Mouse (Mus musculus) kidney, embryonic 14.5 days (tissue): Measurements from ENCODE around the gene Sult2b1. TPM values are rescaled to one million over a fixed set of nuclear protein-coding genes. Genes with fewer than 3 reads are reported as not detected.

Experiments used
- ATAC-seq: fragments of 200-750 bp; cut with Nextera tagmentation; 2 replicates; pipeline ENCODE4 v1.8.0; 2017; ENCODE audit warnings: moderate number of reproducible peaks, mild to moderate bottlenecking, moderate TSS enrichment, moderate library complexity; ENCODE audit not compliant: low FRiP score, low TSS enrichment
- H3K27ac ChIP-seq: fragments of 300-500 bp; sonication (generic); 2 replicates; pipeline ENCODE4 v1.5.1; 2014; ENCODE audit warnings: low read depth, mild to moderate bottlenecking, low read length, moderate library complexity, mixed read lengths
- H3K27me3 ChIP-seq: fragments of 300-500 bp; sonication (generic); 2 replicates; pipeline ENCODE4 v1.6.1; 2014; ENCODE audit warnings: mild to moderate bottlenecking, low read length; ENCODE audit not compliant: control insufficient read depth, insufficient read depth
- H3K36me3 ChIP-seq: fragments of 300-500 bp; sonication (generic); 2 replicates; pipeline ENCODE4 v1.6.1; 2014; ENCODE audit warnings: low read length, mixed read lengths; ENCODE audit not compliant: control insufficient read depth, insufficient read depth
- H3K4me1 ChIP-seq: fragments of 300-500 bp; sonication (generic); 2 replicates; pipeline ENCODE4 v1.6.1; 2014; ENCODE audit warnings: low read length, mixed read lengths; ENCODE audit not compliant: control insufficient read depth, insufficient read depth
- H3K4me2 ChIP-seq: fragments of 300-500 bp; sonication (generic); replicated peaks from 2 replicates; pipeline ENCODE4 v1.6.1; 2014; ENCODE audit warnings: low read depth, mild to moderate bottlenecking, low read length
- H3K4me3 ChIP-seq: fragments of 300-500 bp; sonication (generic); 2 replicates; pipeline ENCODE4 v1.5.1; 2014; ENCODE audit warnings: mild to moderate bottlenecking, low read length
- H3K9ac ChIP-seq: fragments of 300-500 bp; sonication (generic); 2 replicates; pipeline ENCODE4 v1.6.1; 2014; ENCODE audit warnings: low read depth, mild to moderate bottlenecking, low read length, moderate library complexity
- H3K9me3 ChIP-seq: fragments of 300-500 bp; sonication (generic); 2 replicates; pipeline ENCODE4 v1.6.1; 2016; ENCODE audit warnings: low read length; ENCODE audit not compliant: control insufficient read depth
- WGBS: fragments of 180-500 bp; shearing (Covaris S2); extraction: QIAGEN DNeasy Blood & Tissue Kit; methylation state at CpG from one replicate; pipeline ENCODE4 v1.1.7; 2014; 5-methylcytosine and 5-hydroxymethylcytosine counted together
- polyA plus RNA-seq: library from polyadenylated mRNA; unstranded; fragments of >200 nt; fragmentation: Nextera tagmentation; extraction: Ambion mirVana; gene quantifications from 2 replicates; pipeline ENCODE4 v1.2.1, GENCODE M21; 2014

Sult2b1 gene
- polyA plus RNA-seq, 1 experiment from 2014 or later = 3.2 TPM

DNA sequence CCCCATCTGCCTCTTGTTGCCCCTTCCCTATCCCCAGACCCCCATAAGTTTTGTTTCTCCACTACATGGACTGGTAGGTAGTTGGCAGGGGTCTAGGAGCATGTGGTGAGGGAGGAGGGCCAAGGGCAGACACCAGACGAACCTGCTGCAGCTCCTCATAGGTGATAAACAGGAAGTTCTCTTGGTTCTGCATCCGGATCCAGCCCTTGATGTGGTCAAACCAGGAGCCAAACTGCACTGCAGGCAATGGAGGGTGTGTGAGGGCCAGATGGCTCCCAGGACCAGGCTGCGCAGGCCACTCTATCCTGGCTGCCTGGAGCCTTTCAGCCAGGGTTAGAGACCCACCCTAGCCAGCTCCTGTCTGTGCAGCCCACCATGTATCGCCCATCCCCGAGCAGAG is 51.0 kb downstream of the Sult2b1 start:
- H3K27me3 ChIP-seq = no peaks in the 10 kb centered on the region
- peaks cover 8% of the 10 kb centered on the region; the same call in 1 of the 2 replicates for H3K4me1 ChIP-seq
- no peak for ATAC-seq
- H3K36me3 ChIP-seq = no peaks in the 10 kb centered on the region; the same call in 1 of the 2 replicates
- H3K9ac ChIP-seq = no peak overlapping the region
- H3K4me2 ChIP-seq = no peak overlapping the region
- no peaks in the 10 kb centered on the region for H3K9me3 ChIP-seq
- no peak overlapping the region for H3K4me3 ChIP-seq
- WGBS = 64% methylated on average over 5 of the region's 5 CpGs
- H3K27ac ChIP-seq = no peak overlapping the region

DNA sequence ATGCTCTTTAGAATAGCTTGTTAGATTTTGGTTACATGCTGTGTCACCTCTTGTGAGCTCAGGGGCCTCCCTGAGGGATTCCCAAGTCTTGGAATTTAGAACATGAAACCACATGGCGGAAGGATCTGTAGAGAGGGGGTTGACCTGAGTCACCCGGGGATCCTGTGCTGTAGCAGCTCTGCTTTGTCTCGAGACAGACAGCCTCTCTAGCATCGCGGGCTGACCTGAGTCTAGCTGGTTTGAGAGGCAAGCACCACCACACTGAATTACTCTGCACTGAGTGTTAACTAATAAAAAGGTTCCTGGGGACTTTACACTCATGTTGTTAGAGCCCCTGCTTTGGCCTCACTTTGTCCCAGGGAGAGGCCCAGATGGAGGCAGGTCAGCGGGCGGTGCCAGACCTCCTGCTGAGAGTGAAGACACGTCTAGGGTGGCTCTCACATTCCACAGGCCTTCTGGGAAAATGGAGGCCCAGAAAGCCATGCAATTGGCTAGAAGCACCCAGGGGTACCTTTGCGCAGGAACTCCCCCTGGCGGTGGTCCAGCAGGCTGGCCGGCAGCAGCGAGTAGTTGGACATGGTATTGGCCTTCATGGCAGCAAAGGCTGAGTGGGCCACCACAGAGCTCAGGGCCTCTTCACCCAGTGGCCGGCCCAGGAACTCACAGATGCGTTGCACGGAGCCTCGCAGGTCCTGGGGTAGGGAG is 53.6 kb downstream of the Sult2b1 start:
- peaks cover 8% of the 10 kb centered on the region; the same call in 1 of the 2 replicates for H3K4me1 ChIP-seq
- no peaks in the 10 kb centered on the region for H3K9me3 ChIP-seq
- no peaks in the 10 kb centered on the region for H3K27me3 ChIP-seq
- H3K27ac ChIP-seq = no peak overlapping the region; the same call in 1 of the 2 replicates
- H3K9ac ChIP-seq = no peak overlapping the region
- H3K4me2 ChIP-seq = no peak overlapping the region
- 16% methylated on average over 16 of the region's 16 CpGs for WGBS
- H3K4me3 ChIP-seq = no peak overlapping the region
- peak; percentile 44 for ATAC-seq
- H3K36me3 ChIP-seq = peaks cover 18% of the 10 kb centered on the region

DNA sequence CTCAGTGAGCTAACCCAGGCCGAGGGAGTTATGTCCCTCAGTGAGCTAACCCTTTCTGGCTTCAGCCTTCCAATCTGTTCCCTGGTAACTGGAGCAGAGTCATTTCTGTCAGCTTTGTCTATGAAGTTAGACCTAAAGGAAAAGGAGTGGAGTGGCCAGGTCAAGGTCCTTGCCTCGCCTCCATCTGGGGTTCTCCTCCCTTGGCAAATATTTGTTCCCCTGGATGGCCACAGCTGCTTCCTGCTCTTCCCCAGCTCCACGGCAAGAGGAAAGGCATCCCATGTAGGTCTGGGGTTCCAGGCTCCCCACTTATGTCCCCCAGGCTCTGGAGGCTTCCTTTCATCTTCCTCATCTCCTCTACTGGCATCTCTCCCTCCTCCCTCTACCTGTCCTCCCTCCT is 56.8 kb downstream of the Sult2b1 start:
- H3K27me3 ChIP-seq = no peaks in the 10 kb centered on the region
- no peak overlapping the region for H3K27ac ChIP-seq
- H3K36me3 ChIP-seq = peaks cover 51% of the 10 kb centered on the region
- H3K4me2 ChIP-seq = no peak overlapping the region
- no peak overlapping the region for H3K4me3 ChIP-seq
- peaks cover 8% of the 10 kb centered on the region; the same call in 1 of the 2 replicates for H3K4me1 ChIP-seq
- 62% methylated on average over 3 of the region's 3 CpGs for WGBS
- no peaks in the 10 kb centered on the region for H3K9me3 ChIP-seq
- ATAC-seq = no peak
- H3K9ac ChIP-seq = no peak overlapping the region

DNA sequence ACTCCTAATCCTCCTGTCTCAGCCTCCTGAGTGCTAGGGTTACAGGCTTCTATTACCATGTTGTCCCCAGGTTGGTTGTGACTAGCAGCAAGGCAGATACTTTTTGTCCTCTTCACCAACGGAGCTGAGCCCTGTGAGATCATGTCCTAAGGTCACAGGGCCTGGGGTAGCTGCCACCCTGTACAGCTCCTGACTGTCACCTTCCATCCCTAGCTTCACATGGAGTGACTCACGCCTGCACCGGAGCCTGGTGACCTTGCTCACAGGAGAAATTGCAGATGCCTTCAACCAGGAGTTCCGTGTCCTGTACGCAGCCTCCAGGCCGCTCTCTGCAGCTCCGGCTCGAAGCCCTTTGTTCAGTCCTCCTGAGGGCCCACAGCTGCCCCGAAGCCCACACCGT is 58.0 kb downstream of the Sult2b1 start:
- Histone ChIP-seq H3K4me3 (no peak overlapping the region), H3K4me2 (no peak overlapping the region), H3K36me3 (peaks cover 63% of the 10 kb centered on the region), H3K9ac (no peak overlapping the region), H3K27me3 (no peaks in the 10 kb centered on the region), H3K9me3 (no peaks in the 10 kb centered on the region), H3K27ac (no peak overlapping the region), H3K4me1 (peaks cover 8% of the 10 kb centered on the region; the same call in 1 of the 2 replicates)
- WGBS = 92% methylated on average over 10 of the region's 10 CpGs
- no peak for ATAC-seq

DNA sequence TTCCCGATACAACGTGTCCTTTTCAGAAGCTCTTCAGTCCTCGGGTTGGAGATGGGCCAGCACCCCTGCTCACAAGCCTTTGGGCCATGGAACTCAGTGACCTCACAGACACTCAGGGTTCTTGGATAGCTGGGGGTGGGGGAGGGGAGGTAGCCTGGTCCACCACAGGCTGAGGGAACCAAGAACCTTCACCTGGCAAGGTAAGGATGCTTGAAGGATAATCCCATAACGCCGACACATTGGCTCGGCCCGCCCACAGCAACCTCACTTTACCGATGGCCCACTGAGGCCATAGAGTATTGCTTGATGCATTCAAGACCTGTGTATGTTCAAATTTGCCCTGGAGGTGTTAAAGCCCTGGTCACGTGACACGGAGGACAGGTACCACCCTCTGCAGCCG is 58.8 kb downstream of the Sult2b1 start, which contains the start of gene Spaca4:
TSS of gene Spaca4 (minus strand) at position 101 of the 400 bp plus-strand sequence.
- Histone ChIP-seq H3K36me3 (peaks cover 70% of the 10 kb centered on the region), H3K4me3 (no peak within 1 kb of the TSS), H3K27me3 (no peaks in the 10 kb centered on the region), H3K4me2 (no peak within 1 kb of the TSS), H3K4me1 (0 out of 2 replicates have a peak, but pooled peaks cover 2% of the 10 kb centered on the region), H3K27ac (no peak within 1 kb of the TSS), H3K9ac (no peak within 1 kb of the TSS), H3K9me3 (no peaks in the 10 kb centered on the region)
- ATAC-seq = no peak
- 93% methylated on average over 11 of the region's 11 CpGs for WGBS

DNA sequence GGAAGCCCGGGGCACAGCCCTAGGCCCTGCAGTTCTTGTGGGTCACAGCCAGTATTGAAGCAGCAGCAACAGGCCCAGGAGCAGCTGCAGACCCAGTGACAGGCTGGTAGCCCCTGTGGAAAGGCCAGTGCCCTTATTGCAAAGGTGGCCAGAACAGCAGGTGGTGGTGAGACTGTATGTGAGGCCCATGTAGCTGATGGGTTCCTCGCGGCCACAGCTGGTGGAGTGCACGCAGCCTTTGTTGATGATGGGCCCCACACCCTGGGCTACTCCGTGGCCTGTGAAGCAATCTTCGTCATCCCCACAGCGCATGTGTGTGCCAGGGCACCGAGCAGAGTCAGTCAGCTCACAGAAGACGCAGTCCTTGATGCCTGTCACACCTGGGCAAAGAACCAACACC is 59.3 kb downstream of the Sult2b1 start:
- no peaks in the 10 kb centered on the region for H3K9me3 ChIP-seq
- no peaks in the 10 kb centered on the region for H3K4me1 ChIP-seq
- no peak for ATAC-seq
- no peak overlapping the region for H3K9ac ChIP-seq
- no peak overlapping the region for H3K4me2 ChIP-seq
- WGBS = 92% methylated on average over 9 of the region's 9 CpGs
- no peaks in the 10 kb centered on the region for H3K27me3 ChIP-seq
- no peak overlapping the region for H3K27ac ChIP-seq
- H3K4me3 ChIP-seq = no peak overlapping the region
- H3K36me3 ChIP-seq = peaks cover 75% of the 10 kb centered on the region

DNA sequence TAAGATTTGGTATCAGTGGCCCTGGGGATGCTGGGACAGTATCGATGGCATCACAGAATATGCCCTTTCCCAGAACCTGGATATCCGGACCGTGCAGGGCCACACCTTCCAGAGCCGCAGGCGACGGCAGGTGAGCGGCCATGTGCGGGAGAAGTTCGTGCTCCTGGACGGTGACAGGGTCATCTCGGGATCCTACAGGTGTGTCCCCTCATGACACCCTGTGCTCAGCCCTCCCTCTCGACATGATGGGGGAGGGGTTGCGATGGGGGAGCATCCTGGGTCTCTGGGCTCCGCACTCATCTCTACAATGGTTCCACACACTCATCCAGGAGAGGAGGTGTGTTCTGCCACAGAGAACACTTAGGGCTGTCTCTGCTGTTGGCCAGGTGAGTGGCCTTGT is 60.7 kb downstream of the Sult2b1 start:
- Histone ChIP-seq H3K27me3 (no peaks in the 10 kb centered on the region), H3K4me3 (no peak overlapping the region), H3K9ac (no peak overlapping the region), H3K36me3 (peaks cover 86% of the 10 kb centered on the region), H3K4me2 (no peak overlapping the region), H3K27ac (no peak overlapping the region), H3K9me3 (no peaks in the 10 kb centered on the region), H3K4me1 (peaks cover 12% of the 10 kb centered on the region)
- ATAC-seq = no peak
- WGBS = 84% methylated on average over 14 of the region's 14 CpGs

DNA sequence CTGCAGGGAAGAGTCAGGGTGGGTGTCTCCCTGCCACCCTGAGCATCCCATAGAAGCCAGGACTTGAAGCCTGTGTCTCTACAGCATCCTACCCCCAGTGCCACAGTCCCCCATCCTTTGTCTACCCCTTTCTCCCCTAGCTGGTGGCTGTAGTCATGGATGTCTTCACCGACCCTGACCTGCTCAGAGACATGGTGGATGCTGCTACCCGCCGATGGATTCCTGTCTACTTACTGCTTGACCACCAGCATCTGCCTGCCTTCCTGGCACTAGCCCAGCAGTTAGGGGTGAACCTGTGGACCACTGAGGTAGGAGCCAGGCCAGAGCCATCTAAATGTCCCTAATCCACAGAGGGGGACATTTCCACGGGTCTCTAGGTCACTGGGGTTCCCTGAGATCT is 61.2 kb downstream of the Sult2b1 start:
- ATAC-seq = no peak
- no peak overlapping the region for H3K4me2 ChIP-seq
- no peaks in the 10 kb centered on the region for H3K27me3 ChIP-seq
- no peaks in the 10 kb centered on the region for H3K9me3 ChIP-seq
- no peak overlapping the region for H3K4me3 ChIP-seq
- H3K4me1 ChIP-seq = peaks cover 13% of the 10 kb centered on the region
- H3K27ac ChIP-seq = no peak overlapping the region
- peaks cover 86% of the 10 kb centered on the region for H3K36me3 ChIP-seq
- WGBS = 93% methylated on average over 4 of the region's 4 CpGs
- no peak overlapping the region for H3K9ac ChIP-seq

DNA sequence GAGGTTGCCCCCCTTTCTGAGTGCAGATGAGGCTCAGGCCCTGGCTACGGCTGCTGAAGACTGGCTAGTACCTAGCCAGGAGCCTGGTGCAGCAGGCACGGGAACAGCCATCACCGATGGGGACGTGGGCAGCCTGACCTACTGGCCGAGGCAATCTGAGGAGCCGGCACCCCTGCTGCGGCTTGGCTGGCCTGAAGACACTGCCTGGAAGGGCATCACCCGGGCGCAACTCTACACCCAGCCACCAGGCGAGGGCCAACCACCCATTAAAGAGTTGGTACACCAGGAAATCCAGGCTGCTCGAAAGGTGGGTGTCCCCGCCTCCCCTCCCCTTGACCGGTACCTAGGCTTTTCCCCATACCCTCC is 62.1 kb downstream of the Sult2b1 start:
- H3K4me3 ChIP-seq = no peak overlapping the region
- no peaks in the 10 kb centered on the region for H3K9me3 ChIP-seq
- ATAC-seq = no peak
- H3K27me3 ChIP-seq = no peaks in the 10 kb centered on the region
- H3K9ac ChIP-seq = no peak overlapping the region
- peaks cover 13% of the 10 kb centered on the region for H3K4me1 ChIP-seq
- H3K4me2 ChIP-seq = no peak overlapping the region
- no peak overlapping the region for H3K27ac ChIP-seq
- peaks cover 82% of the 10 kb centered on the region for H3K36me3 ChIP-seq
- 65% methylated on average over 13 of the region's 13 CpGs for WGBS
